Mouse (Mus musculus) gastrocnemius, postnatal 4 days (tissue): ENCODE measurements at regions not wholly inside any gene's neighbourhood (a gene's known extent, or its start where the extent isn't known, plus 50 kb on each side); places are given as distances from the start of the nearest gene placed in this dataset.

Experiments used
- DNase-seq, 2 experiments: peaks; one replicate each; pipeline ENCODE4 v3.0.0; 2021 to 2022; ENCODE audit warnings: low spot score in 2 of 2, mixed read lengths in 2 of 2

- no peak for DNase-seq
These were observed 134.3 kb upstream of the Lpp start for GRCm38 (mm10) chr16:24258991-24259390.

DNA sequence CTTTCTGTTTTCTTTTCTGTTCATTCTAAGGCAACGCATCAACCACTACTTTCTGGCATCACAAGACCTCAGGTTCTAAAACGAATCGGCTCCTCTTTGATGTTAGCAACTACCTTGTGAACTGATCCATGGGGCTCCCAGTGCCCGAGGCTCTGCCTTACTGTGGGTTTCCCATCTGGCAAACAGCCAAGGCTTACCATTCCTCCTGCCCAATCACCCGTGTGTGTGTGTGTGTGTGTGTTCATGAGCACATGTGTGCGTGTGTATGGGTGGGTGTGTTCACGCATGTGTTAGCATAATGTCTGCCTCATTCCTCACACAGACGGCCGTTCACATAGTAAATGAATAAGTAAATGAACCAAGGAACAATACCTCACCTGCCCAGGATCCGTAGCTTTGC lies 138.3 kb upstream of the Lpp start:
- no peak for DNase-seq

- DNase-seq: no peak
These were observed 138.7 kb upstream of the Lpp start for GRCm38 (mm10) chr16:24254590-24254989.

DNA sequence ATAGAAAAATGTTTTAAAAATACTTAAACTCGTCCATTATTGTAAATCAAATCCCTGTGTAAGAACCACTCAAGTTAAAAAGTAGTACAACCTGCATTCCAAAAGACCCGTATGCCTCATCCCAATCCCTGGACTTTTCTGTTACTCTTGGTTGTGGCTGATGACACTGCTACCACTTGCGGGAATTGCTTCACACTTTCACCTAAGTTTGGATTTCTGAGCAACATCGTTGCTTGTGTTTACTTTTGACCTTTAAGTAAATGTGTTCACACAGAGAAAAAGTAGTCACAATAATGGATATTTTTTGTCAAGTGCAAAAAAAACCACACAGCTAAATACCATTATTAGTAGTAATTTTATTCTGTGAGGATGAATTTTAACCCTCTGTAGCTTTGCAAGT lies 139.2 kb upstream of the Lpp start:
- no peak for DNase-seq

GRCm38 (mm10) chr16:24247291-24247690 lies 146.0 kb upstream of the Lpp start:
- DNase-seq: peak in 1 of 2 experiments; percentile 17

- DNase-seq: peak in 1 of 2 experiments; percentile 67
These were observed 155.2 kb upstream of the Lpp start for GRCm38 (mm10) chr16:24238075-24238555.

DNA sequence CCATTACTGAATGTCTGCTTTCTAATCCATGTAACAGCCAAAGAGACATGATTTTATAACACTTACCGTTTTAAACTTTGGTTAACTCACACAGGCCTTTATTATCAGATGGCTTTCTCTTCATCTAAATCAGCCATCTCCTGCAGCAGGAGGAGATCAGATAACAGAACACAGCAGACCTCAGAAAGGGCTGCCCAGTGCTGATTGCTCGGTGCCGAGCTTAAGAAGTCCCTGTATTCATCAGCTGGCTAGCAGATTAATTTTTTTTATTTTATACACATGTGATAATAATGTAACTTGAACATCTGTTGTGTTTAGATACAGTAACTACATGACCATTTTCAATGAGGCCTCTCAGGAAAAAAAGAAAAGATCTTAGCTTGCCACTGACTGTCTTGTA lies 155.9 kb upstream of the Lpp start:
- no peak for DNase-seq

DNA sequence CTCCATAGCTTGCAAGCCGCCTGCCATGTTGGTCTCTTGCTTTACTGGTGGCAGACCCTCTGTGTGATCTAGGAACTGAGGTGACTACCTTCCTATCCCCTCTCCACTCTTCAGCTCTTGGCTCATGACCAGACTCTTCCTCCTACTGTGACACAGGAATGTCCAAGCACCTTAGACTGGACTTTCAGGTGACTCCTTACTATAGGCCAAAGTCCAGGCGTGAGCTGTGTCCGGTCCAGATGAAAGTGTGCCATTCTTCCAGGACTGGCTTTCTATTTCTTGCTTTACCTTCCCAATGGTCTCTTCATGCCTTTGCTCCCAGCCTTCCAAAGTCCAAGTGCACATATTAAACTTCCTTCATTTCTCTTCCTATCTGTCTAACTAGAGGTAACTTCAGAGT lies 156.3 kb upstream of the Lpp start:
- no peak for DNase-seq

GRCm38 (mm10) chr16:24236511-24236910 lies 156.8 kb upstream of the Lpp start:
- DNase-seq: no peak

- DNase-seq: no peak
These were observed 158.5 kb upstream of the Lpp start for GRCm38 (mm10) chr16:24234795-24235194.

- DNase-seq: no peak
These were observed 161.2 kb upstream of the Lpp start for GRCm38 (mm10) chr16:24232001-24232530.

GRCm38 (mm10) chr16:24231506-24231905 lies 161.8 kb upstream of the Lpp start:
- peak; percentile 41 to 68 for DNase-seq

DNA sequence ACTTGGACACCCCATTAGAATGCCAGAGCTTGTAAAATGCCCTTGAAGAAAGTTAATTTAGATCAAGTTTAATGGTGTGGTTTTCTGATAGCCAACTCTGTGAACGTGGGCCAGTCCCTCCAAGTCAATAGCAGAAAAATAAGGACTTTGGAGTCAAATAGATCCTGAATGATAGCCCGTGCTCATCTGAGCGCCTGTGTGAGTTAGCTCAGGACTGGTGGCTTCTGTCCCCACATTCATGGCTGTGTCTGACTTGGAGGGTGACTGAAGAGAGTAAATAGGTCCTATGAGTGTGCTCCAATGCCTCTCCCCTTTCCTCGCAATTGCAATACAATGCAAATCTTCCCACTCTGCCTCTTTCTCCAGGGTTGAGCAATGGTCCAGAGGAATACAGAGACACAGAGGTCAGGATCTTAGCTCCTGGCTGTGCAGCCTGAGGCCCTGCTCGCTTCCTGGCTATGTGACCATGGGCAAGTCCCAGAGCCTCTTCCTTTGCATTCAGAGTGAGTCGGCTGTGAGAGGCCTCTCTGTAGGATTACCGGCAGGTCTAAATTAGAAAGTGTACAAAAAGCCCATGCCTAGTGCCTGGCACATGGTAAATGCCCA lies 164.2 kb upstream of the Lpp start:
- DNase-seq: no peak

DNA sequence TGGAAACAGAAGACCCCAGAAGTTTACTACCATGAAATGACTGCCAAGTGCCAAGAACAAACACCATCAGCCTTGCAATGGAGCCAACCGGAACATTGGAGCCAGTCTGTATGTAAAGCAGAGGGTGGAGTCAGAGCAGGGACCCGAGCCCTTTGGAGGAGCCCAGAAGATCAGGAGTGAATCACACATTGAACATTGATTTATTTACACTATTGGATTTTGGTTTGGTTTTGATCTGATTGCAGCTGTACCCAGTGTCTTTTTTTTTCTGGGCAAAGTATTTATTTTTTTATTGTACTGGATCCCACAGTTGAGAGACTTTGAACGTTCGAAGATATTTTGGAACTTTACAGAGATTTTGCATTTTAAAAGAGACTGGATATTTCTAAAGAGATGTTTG lies 167.4 kb upstream of the Lpp start:
- DNase-seq: no peak

GRCm38 (mm10) chr16:24225090-24225489 lies 168.2 kb upstream of the Lpp start:
- no peak for DNase-seq

- no peak for DNase-seq
These were observed 169.4 kb upstream of the Lpp start for GRCm38 (mm10) chr16:24223901-24224300.

- DNase-seq: no peak
These were observed 169.8 kb upstream of the Lpp start for GRCm38 (mm10) chr16:24223527-24223880.

DNA sequence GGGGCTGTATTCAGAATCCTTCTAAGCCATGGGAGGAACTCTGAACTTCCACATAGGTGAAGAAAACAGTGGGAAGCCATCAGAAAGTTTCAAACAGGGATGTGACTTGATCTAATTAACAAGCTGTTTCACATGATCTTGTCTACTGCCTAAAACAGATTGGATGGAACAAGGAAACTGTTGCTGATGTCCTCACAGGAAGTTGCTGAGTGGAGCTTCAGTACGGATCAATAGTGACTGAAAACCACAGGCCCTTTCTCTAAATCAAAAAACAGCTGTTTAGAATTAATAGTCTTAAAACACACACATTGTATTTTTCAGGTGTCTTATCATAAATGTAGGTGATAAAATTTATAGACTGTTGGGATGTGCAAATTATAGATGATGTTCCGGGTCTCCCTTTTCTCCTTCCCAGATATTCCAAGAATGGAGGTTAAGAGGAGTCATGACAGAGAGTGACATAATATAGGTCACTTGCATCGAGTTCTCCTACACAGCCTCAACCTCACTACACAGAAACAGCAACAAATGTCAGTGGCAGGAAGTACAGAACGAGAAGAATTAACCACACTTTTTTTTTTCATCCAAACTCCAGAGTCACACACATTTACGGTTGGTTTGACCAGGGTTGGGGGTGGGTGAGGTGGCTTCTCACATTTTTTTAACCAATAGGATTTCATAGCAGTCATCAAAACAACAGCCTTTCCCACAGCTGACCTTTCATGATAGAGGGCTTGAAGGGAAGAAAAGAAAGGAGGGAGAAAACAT lies 170.4 kb upstream of the Lpp start:
- no peak for DNase-seq

- no peak for DNase-seq
These were observed 171.3 kb upstream of the Lpp start for GRCm38 (mm10) chr16:24221992-24222391.

DNA sequence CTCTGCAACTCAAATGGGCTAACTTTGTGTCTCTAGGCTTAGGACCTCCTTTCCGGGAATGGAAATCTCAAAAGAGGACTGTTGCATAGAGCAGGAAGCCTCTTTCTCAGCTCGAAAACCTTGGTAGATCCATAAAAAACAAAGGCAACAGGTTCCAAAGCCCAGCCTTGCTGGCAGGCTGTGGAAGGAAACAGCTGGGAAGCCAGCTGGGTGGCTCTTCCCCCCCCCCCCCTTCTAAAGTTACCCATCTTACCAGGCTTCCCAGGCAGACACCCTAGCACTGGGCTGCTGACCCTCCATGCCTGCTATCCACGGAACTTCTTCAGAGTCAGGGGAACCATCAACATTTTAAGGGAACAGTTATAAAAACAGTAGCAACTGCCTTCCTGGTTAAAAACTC lies 172.7 kb upstream of the Lpp start:
- no peak for DNase-seq

DNA sequence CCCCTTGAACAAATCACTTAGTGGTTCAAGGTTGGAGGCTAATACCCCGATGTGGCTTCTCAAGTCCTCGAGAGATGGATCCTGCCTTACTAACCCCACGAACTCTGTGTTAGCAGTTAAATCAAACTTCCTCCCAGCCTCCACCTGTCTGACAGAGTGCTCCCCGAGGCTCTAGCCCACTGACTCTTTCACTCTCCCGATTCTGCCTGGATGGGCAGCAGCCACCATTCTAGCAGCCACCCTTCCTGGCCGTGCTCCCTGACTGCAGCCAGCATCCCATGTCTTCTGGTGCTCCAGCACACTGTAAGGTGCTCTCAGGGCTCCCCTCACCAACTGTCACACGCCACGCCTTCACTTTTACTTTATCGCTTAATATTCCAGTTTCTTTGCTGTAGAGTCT lies 173.6 kb upstream of the Lpp start:
- no peak for DNase-seq

DNA sequence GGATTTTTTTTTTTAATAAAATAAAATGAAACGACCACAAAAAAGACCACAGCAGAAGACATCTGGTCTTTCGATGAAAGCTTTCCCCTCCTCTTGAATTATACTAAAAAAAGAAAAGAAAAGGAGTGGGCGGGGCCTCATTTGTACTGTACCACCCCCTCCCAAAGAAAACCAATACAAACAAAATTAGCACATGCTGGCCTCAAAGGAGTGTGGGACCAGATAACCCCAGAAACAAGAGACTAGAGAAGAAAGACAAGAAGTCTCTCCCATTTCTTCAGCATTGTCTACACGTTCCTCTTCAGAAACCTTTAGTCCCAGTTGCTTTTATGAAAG lies 174.5 kb upstream of the Lpp start:
- no peak for DNase-seq
